ENCODE assay signal across 10 mouse cellular contexts in genomic region chr2:156882431-156883001, GRCm38 (mm10). TPM values are rescaled to one million over a fixed set of nuclear protein-coding genes. Genes with fewer than 3 reads are reported as not detected.
DNase-seq lines count a peak whose midpoint lies in the region; ATAC-seq and TF ChIP-seq lines count a peak whose summit lies in the region.
"Had no signal": no experiment of that assay in that cellular context is flagged by ENCODE, and none has a peak within 500 bp of the region (broad histone marks: within the 10 kb centered on the region; RNA-seq: fewer than 3 reads in every experiment).

No protein-coding gene starts in this region.

- ATAC-seq in heart, embryonic 13.5 days (ENCODE audit: extremely low read depth, insufficient number of reproducible peaks, low FRiP score, low TSS enrichment): no peak
- peak; percentile 26 for ATAC-seq in inflammation-experienced regulatory T-cells, adult 6 months
- ATAC-seq in granulocyte monocyte progenitor cell, adult 5-6 weeks (replicated peaks; ENCODE audit: poor library complexity, severe bottlenecking): no peak

- no peaks in the 10 kb centered on the region for H3K79me2 ChIP-seq in CH12.LX (replicated peaks; ENCODE audit: control insufficient read depth, extremely low read depth, insufficient read depth, poor library complexity, severe bottlenecking)

- no peak overlapping the region for H3K9ac ChIP-seq in heart, embryonic 13.5 days
- no peak overlapping the region for H3K9ac ChIP-seq in CH12.LX (ENCODE audit: insufficient read depth, low read depth)
- H3K9ac ChIP-seq: lung, embryonic 14.5 days had no signal

- no peak for TF ChIP-seq POLR2A in CH12.LX (IDR thresholded peaks at IDR 0.05; ENCODE audit: low read depth, low read length)

- no peak for TF ChIP-seq RAD21 in CH12.LX (IDR thresholded peaks at IDR 0.05; ENCODE audit: low read depth, low read length)

- DNase-seq in heart, postnatal 25 days (ENCODE audit: low spot score): no peak
- DNase-seq in CH12.LX (ENCODE audit: extremely low read depth): peak; percentile 25
- peak; percentile 40 to 68 for DNase-seq in spleen, postnatal 4 days (ENCODE audit: low spot score in 2 of 2)
- DNase-seq in layer of hippocampus, postnatal 10 days (ENCODE audit: low spot score in 2 of 2): no peak
- DNase-seq in adrenal gland, adult (ENCODE audit: inconsistent age in 2 of 2, low spot score in 1 of 2): no peak
- DNase-seq: lung, embryonic 14.5 days had no signal

- no peak for TF ChIP-seq CTCF in CH12.LX (conservative IDR thresholded peaks at IDR 0.05 in 1 of 2, IDR thresholded peaks at IDR 0.05 in 1 of 2; ENCODE audit: low read depth in 2 of 2, low read length in 2 of 2)

- peak overlapping the region; percentile 24 for H3K4me2 ChIP-seq in heart, embryonic 13.5 days
- H3K4me2 ChIP-seq in CH12.LX (ENCODE audit: insufficient read depth, low read depth, poor library complexity, severe bottlenecking): peak overlapping the region; percentile 43
- H3K4me2 ChIP-seq: lung, embryonic 14.5 days had no signal

- no peak overlapping the region for H3K27ac ChIP-seq in heart, embryonic 13.5 days (replicated peaks)
- H3K27ac ChIP-seq in CH12.LX (ENCODE audit: insufficient read depth, low read depth): no peak overlapping the region

- in situ Hi-C loops in CH12.LX (cut with MboI; ENCODE audit: low pct_ligation_motif_present, low pct_unique_long_range_greater_than_20kb, low sequenced_read_pairs): loop anchor here (25.0 kb wide), 1 partner anchor 205 kb away; the partner anchor contains the start of genes Soga1 and Tldc2

- no peaks in the 10 kb centered on the region for H3K27me3 ChIP-seq in heart, embryonic 13.5 days (replicated peaks)
- no peaks in the 10 kb centered on the region for H3K27me3 ChIP-seq in CH12.LX (replicated peaks)

- H3K9me3 ChIP-seq in heart, embryonic 13.5 days: no peaks in the 10 kb centered on the region
- H3K9me3 ChIP-seq in CH12.LX (replicated peaks; ENCODE audit: low read length): no peaks in the 10 kb centered on the region

- TF ChIP-seq EP300 in CH12.LX (IDR thresholded peaks at IDR 0.05; ENCODE audit: low read length): no peak

- dilution Hi-C loops in CH12.LX (cut with MboI; ENCODE audit: extremely low pct_ligation_motif_present, extremely low pct_unique_long_range_greater_than_20kb, low sequenced_read_pairs): no loop called here

- 24% methylated on average over 10 of the region's 10 CpGs for WGBS in heart, embryonic 13.5 days

- H3K4me1 ChIP-seq in heart, embryonic 13.5 days: peaks cover 12% of the 10 kb centered on the region
- peaks cover 7 to 55% of the 10 kb centered on the region in 2 experiments for H3K4me1 ChIP-seq in CH12.LX (ENCODE audit: control insufficient read depth in 1 of 2, insufficient read depth in 2 of 2)

- no peaks in the 10 kb centered on the region for H3K36me3 ChIP-seq in heart, embryonic 13.5 days
- no peaks in the 10 kb centered on the region for H3K36me3 ChIP-seq in CH12.LX (replicated peaks in 1 of 2; ENCODE audit: control insufficient read depth in 1 of 2, insufficient read depth in 1 of 2, low read length in 1 of 2)

- intact Hi-C loops in heart, postnatal 25 days (cut with DNase I): no loop called here

- H3K4me3 ChIP-seq in heart, embryonic 13.5 days: no peak overlapping the region
- H3K4me3 ChIP-seq in CH12.LX (replicated peaks in 1 of 3; ENCODE audit: low read depth in 2 of 3, low read length in 2 of 3, poor library complexity in 1 of 3): no peak overlapping the region
- H3K4me3 ChIP-seq: myocyte had no signal

TF ChIP-seq in CH12.LX, 34 proteins besides CTCF, POLR2A, EP300 and RAD21:
- TF ChIP-seq NRF1 (IDR thresholded peaks at IDR 0.05; ENCODE audit: low read depth, low read length): peak; percentile 47; the same call in 1 of the 2 replicates
- TF ChIP-seq ZKSCAN1 (IDR thresholded peaks at IDR 0.05; ENCODE audit: borderline replicate concordance, low read depth, low read length): no peak

RNA-seq across cellular contexts. Expression of gene Sla2, which starts 4.5 kb away (rescaled TPM):
- 0.28 and 0.37 TPM in 2 replicates for polyA plus RNA-seq in heart, embryonic 13.5 days (2015; fragmentation: Nextera tagmentation; extraction: Ambion mirVana)
- not detected for total RNA-seq in heart, postnatal 25 days (2021)
- total RNA-seq in CH12.LX (2012; rRNA removed) (3.2 and 3.8 TPM in 2 replicates), CH12.LX (2014; rRNA removed) (0.49 and 1.1 TPM in 2 replicates)
- polyA plus RNA-seq in CH12.LX (2012; ENCODE audit: insufficient read length, low read depth): 1.4 and 1.9 TPM in 2 replicates
- polyA plus RNA-seq in inflammation-experienced regulatory T-cells, adult 6 months (2017; shearing (Covaris generic)): 10 to 100 TPM; 55.1 to 91.5 (median 58.8) TPM
- total RNA-seq in layer of hippocampus, postnatal 10 days (2021): under 1 TPM; 0.23 to 0.25 TPM
- not detected in 2 replicates for total RNA-seq in granulocyte monocyte progenitor cell, adult 5-6 weeks (2014; fragmentation: Nextera tagmentation)
- 1.1 and 1.2 TPM in 2 replicates for total RNA-seq in granulocyte monocyte progenitor cell, adult 5-6 weeks (2017)

RNA-seq across cellular contexts. Expression of gene Rab5if, which starts 19.6 kb away (rescaled TPM):
- 163 and 172 TPM in 2 replicates for polyA plus RNA-seq in heart, embryonic 13.5 days (2015; fragmentation: Nextera tagmentation; extraction: Ambion mirVana)
- total RNA-seq in heart, postnatal 25 days (2021): 100 to 1,000 TPM; 124 to 125 TPM
- total RNA-seq in CH12.LX (2012; rRNA removed) (111 and 146 TPM in 2 replicates), CH12.LX (2014; rRNA removed) (182 and 186 TPM in 2 replicates)
- 174 and 205 TPM in 2 replicates for polyA plus RNA-seq in CH12.LX (2012; ENCODE audit: insufficient read length, low read depth)
- 1 to 10 TPM; 3.3 to 4.6 (median 3.3) TPM for polyA plus RNA-seq in inflammation-experienced regulatory T-cells, adult 6 months (2017; shearing (Covaris generic))
- 100 to 1,000 TPM; 117 to 127 TPM for total RNA-seq in layer of hippocampus, postnatal 10 days (2021)
- 308 and 310 TPM in 2 replicates for total RNA-seq in granulocyte monocyte progenitor cell, adult 5-6 weeks (2014; fragmentation: Nextera tagmentation)
- 250 and 257 TPM in 2 replicates for total RNA-seq in granulocyte monocyte progenitor cell, adult 5-6 weeks (2017)

RNA-seq across cellular contexts. Expression of gene 4930518I15Rik, which starts 24.8 kb away (rescaled TPM):
- polyA plus RNA-seq in heart, embryonic 13.5 days (2015; fragmentation: Nextera tagmentation; extraction: Ambion mirVana): 4.1 and 5.3 TPM in 2 replicates
- under 1 TPM; 0.57 to 0.89 TPM for total RNA-seq in heart, postnatal 25 days (2021)
- total RNA-seq in CH12.LX (2012; rRNA removed): 0.63 and 0.72 TPM in 2 replicates
- total RNA-seq in CH12.LX (2014; rRNA removed): 0.35 and 0.51 TPM in 2 replicates
- polyA plus RNA-seq in CH12.LX (2012; ENCODE audit: insufficient read length, low read depth): 0.30 and 0.81 TPM in 2 replicates
- polyA plus RNA-seq in inflammation-experienced regulatory T-cells, adult 6 months (2017; shearing (Covaris generic)): 10 to 100 TPM; 13.4 to 30.1 (median 27.0) TPM
- total RNA-seq in layer of hippocampus, postnatal 10 days (2021): 1 to 10 TPM; 3.6 to 3.8 TPM
- 0.43 and 1.1 TPM in 2 replicates for total RNA-seq in granulocyte monocyte progenitor cell, adult 5-6 weeks (2014; fragmentation: Nextera tagmentation)
- total RNA-seq in granulocyte monocyte progenitor cell, adult 5-6 weeks (2017): 0.41 and 0.47 TPM in 2 replicates

RNA-seq across cellular contexts. Expression of gene Tgif2, which starts 42.7 kb away (rescaled TPM):
- polyA plus RNA-seq in heart, embryonic 13.5 days (2015; fragmentation: Nextera tagmentation; extraction: Ambion mirVana): 35.5 and 35.9 TPM in 2 replicates
- total RNA-seq in heart, postnatal 25 days (2021): under 1 TPM; 0.75 to 0.95 TPM
- total RNA-seq in CH12.LX (2012; rRNA removed) (10.4 and 12.2 TPM in 2 replicates), CH12.LX (2014; rRNA removed) (10.3 TPM in 2 replicates)
- polyA plus RNA-seq in CH12.LX (2012; ENCODE audit: insufficient read length, low read depth): 11.1 and 11.3 TPM in 2 replicates
- 1 to 10 TPM; 3.1 to 9.7 (median 4.6) TPM for polyA plus RNA-seq in inflammation-experienced regulatory T-cells, adult 6 months (2017; shearing (Covaris generic))
- total RNA-seq in layer of hippocampus, postnatal 10 days (2021): 1 to 10 TPM; 5.0 to 5.6 TPM
- 5.3 and 13.0 TPM in 2 replicates for total RNA-seq in granulocyte monocyte progenitor cell, adult 5-6 weeks (2014; fragmentation: Nextera tagmentation)
- 11.8 and 13.4 TPM in 2 replicates for total RNA-seq in granulocyte monocyte progenitor cell, adult 5-6 weeks (2017)

Comparison
In these comparisons a context has a peak if more than half of its experiments do, and no peak if none do; other contexts are left out.
1. DNase-seq: peak in CH12.LX (single experiment) and spleen, postnatal 4 days (2 of 2); none in heart, postnatal 25 days (single experiment), layer of hippocampus, postnatal 10 days (0 of 2) and adrenal gland, adult (0 of 2).